Mouse (Mus musculus) C2C12 (cell line): ENCODE measurements around the gene Hist1h4f. TPM values are rescaled to one million over a fixed set of nuclear protein-coding genes. Genes with fewer than 3 reads are reported as not detected.
A peak's percentile ranks its signal among the peaks of the same experiment; 100 is the strongest.
"Not testable (repeated sequence)": the region's sequence is repeated elsewhere in the genome, so short reads cannot be mapped to it uniquely, and the experiment has no call there.

Source experiments
- H3K27me3 ChIP-seq: one replicate; pipeline ENCODE4 v1.6.1; 2011; ENCODE audit not compliant: control insufficient read depth, insufficient read depth, insufficient read length
- H3K36me3 ChIP-seq: one replicate; pipeline ENCODE4 v1.6.1; 2011; ENCODE audit not compliant: control insufficient read depth, insufficient read depth
- H3K4me3 ChIP-seq: one replicate; pipeline ENCODE4 v1.5.1; 2011; ENCODE audit warnings: mild to moderate bottlenecking, control low read depth; ENCODE audit not compliant: poor library complexity, insufficient read depth, severe bottlenecking
- H3K79me2 ChIP-seq: one replicate; pipeline ENCODE4 v1.6.1; 2011; ENCODE audit not compliant: control insufficient read depth, insufficient read depth
- H3K79me3 ChIP-seq: one replicate; pipeline ENCODE4 v1.6.1; 2011; ENCODE audit warnings: low read depth, control low read depth
- H3ac ChIP-seq: one replicate; pipeline ENCODE3; 2011; ENCODE audit warnings: low read depth; ENCODE audit not compliant: control insufficient read depth, insufficient read length
- CEBPB ChIP-seq: IDR thresholded peaks from one replicate; pipeline ENCODE4 v1.6.1; 2011; ENCODE audit warnings: low read depth, mild to moderate bottlenecking, control low read depth, moderate library complexity
- CTCF ChIP-seq: IDR thresholded peaks from one replicate; pipeline ENCODE4 v1.5.1; 2011; ENCODE audit not compliant: control insufficient read depth, insufficient read depth, insufficient read length
- FOSL1 ChIP-seq: IDR thresholded peaks from one replicate; pipeline ENCODE4 v1.8.0; 2011; ENCODE audit warnings: mild to moderate bottlenecking, low read length; ENCODE audit not compliant: poor library complexity, insufficient read depth, severe bottlenecking
- MAX ChIP-seq: IDR thresholded peaks from one replicate; pipeline ENCODE4 v1.6.1; 2011; ENCODE audit warnings: mild to moderate bottlenecking, control low read depth
- MYOD1 ChIP-seq: IDR thresholded peaks from one replicate; pipeline ENCODE4 v1.6.1; 2011; ENCODE audit warnings: low read depth; ENCODE audit not compliant: control insufficient read depth, insufficient read length
- MYOG ChIP-seq: IDR thresholded peaks from one replicate; pipeline ENCODE4 v1.6.1; 2011; ENCODE audit not compliant: control insufficient read depth, insufficient read length; ENCODE audit errors: extremely low read depth
- USF1 ChIP-seq: IDR thresholded peaks from one replicate; pipeline ENCODE4 v1.6.1; 2011; ENCODE audit warnings: low read depth, mild to moderate bottlenecking, control low read depth, moderate library complexity
- polyA plus RNA-seq: library from polyadenylated mRNA; unstranded; fragments of >200 nt; fragmentation: generic; extraction: Trizol; gene quantifications from one replicate; pipeline ENCODE4 v1.2.1, GENCODE M21; 2012; ENCODE audit warnings: missing spikeins

Gene Hist1h4f
- polyA plus RNA-seq, 1 experiment = 7.4 TPM

GRCm38 (mm10) chr13:23546694-23547093, 4.8 kb downstream of the Hist1h4f start:
- Histone ChIP-seq H3K27me3 (no peaks in the 10 kb centered on the region), H3K79me3 (no peaks in the 10 kb centered on the region)

GRCm38 (mm10) chr13:23544787-23545120, 6.7 kb downstream of the Hist1h4f start:
- H3K36me3 ChIP-seq, H3ac ChIP-seq, H3K79me3 ChIP-seq, H3K4me3 ChIP-seq, H3K79me2 ChIP-seq, H3K27me3 ChIP-seq: not testable (repeated sequence)

More at GRCm38 (mm10) chr13:23546694-23547093, 4.8 kb downstream of the Hist1h4f start:
- Histone ChIP-seq H3ac (no peak overlapping the region), H3K36me3 (no peaks in the 10 kb centered on the region), H3K79me2 (no peaks in the 10 kb centered on the region), H3K4me3 (no peak overlapping the region)
- TF ChIP-seq FOSL1 (no peak), CEBPB (no peak), USF1 (no peak), CTCF (no peak)

GRCm38 (mm10) chr13:23543965-23544786, 7.3 kb downstream of the Hist1h4f start, which contains the start of gene Hist1h3f:
Hist1h3f (plus strand) TSS chr13:23544052.
- H3K4me3 ChIP-seq = peak within 1 kb of the TSS; percentile 30
- H3K27me3 ChIP-seq = no peaks in the 10 kb centered on the region
- no peak for TF ChIP-seq CTCF
- TF ChIP-seq USF1 = no peak
- no peak for TF ChIP-seq FOSL1
- TF ChIP-seq CEBPB = no peak
- TF ChIP-seq MAX = no peak
- TF ChIP-seq MYOD1 = no peak
- TF ChIP-seq MYOG = no peak
- no peaks in the 10 kb centered on the region for H3K36me3 ChIP-seq
- peak within 1 kb of the TSS; percentile 65 for H3ac ChIP-seq
- H3K79me3 ChIP-seq = no peaks in the 10 kb centered on the region
- H3K79me2 ChIP-seq = no peaks in the 10 kb centered on the region

GRCm38 (mm10) chr13:23542999-23543607, 8.3 kb downstream of the Hist1h4f start, which contains the start of gene Hist1h2bh:
Hist1h2bh (minus strand) TSS chr13:23543392.
- Histone ChIP-seq H3K4me3 (peak within 1 kb of the TSS; percentile 30), H3ac (peak within 1 kb of the TSS; percentile 65)
- peak; percentile 97 for TF ChIP-seq CEBPB
- H3K79me3 ChIP-seq, H3K79me2 ChIP-seq, H3K27me3 ChIP-seq, H3K36me3 ChIP-seq: not testable (repeated sequence)

GRCm38 (mm10) chr13:23542225-23542980, 9.0 kb downstream of the Hist1h4f start:
- H3ac ChIP-seq = peak overlapping the region; percentile 65
- peak overlapping the region; percentile 30 for H3K4me3 ChIP-seq
- H3K27me3 ChIP-seq, H3K36me3 ChIP-seq, H3K79me3 ChIP-seq, H3K79me2 ChIP-seq: not testable (repeated sequence)

GRCm38 (mm10) chr13:23541497-23541896, 10.0 kb downstream of the Hist1h4f start:
- no peak overlapping the region for H3K4me3 ChIP-seq
- no peaks in the 10 kb centered on the region for H3K27me3 ChIP-seq
- H3K36me3 ChIP-seq = no peaks in the 10 kb centered on the region
- no peak for TF ChIP-seq USF1
- TF ChIP-seq FOSL1 = no peak
- no peak for TF ChIP-seq MAX
- TF ChIP-seq CEBPB = no peak
- no peak for TF ChIP-seq MYOG
- no peak for TF ChIP-seq MYOD1
- TF ChIP-seq CTCF = no peak
- no peak overlapping the region for H3ac ChIP-seq
- H3K79me3 ChIP-seq = no peaks in the 10 kb centered on the region
- peaks cover 15% of the 10 kb centered on the region for H3K79me2 ChIP-seq

- H3K4me3 ChIP-seq, H3K27me3 ChIP-seq, H3K36me3 ChIP-seq, H3K79me3 ChIP-seq, H3ac ChIP-seq: not testable (repeated sequence)
- peaks cover 22% of the 10 kb centered on the region for H3K79me2 ChIP-seq
Measured at GRCm38 (mm10) chr13:23539821-23540220, 11.6 kb downstream of the Hist1h4f start.
